Mouse (Mus musculus) kidney, adult 8-10 months (tissue): Measurements from ENCODE around the gene Pou2f2.

ENCODE experiments used
- DNase-seq, 2 experiments: peaks; one replicate each; pipeline ENCODE4 v3.0.0; 2022

Pou2f2 gene

GRCm38 (mm10) chr7:25179606-25180161 lies at the start of gene Pou2f2:
Pou2f2 (minus strand) TSS chr7:25179726.
- peak; percentile 14 to 32 for DNase-seq

GRCm38 (mm10) chr7:25227523-25228300 lies 48.2 kb upstream of the Pou2f2 start:
- DNase-seq: peak; percentile 61 to 72

GRCm38 (mm10) chr7:25222275-25222967 lies 42.9 kb upstream of the Pou2f2 start:
- no peak for DNase-seq

- peak; percentile 98 for DNase-seq
Observed at GRCm38 (mm10) chr7:25221102-25221883, 41.8 kb upstream of the Pou2f2 start, which contains the start of gene Zfp526. Zfp526 (plus strand) TSS chr7:25221425.

- peak; percentile 68 to 72 for DNase-seq
Observed at GRCm38 (mm10) chr7:25220457-25221101, 41.1 kb upstream of the Pou2f2 start, which contains the start of gene Dedd2. Dedd2 (minus strand) TSS chr7:25220615.

GRCm38 (mm10) chr7:25219756-25220456 lies 40.4 kb upstream of the Pou2f2 start:
- peak; percentile 97 for DNase-seq

- peak in 1 of 2 experiments; percentile 36 for DNase-seq
Observed at GRCm38 (mm10) chr7:25219416-25219750, 39.9 kb upstream of the Pou2f2 start.

GRCm38 (mm10) chr7:25218705-25219415 lies 39.3 kb upstream of the Pou2f2 start:
- peak; percentile 41 to 42 for DNase-seq

GRCm38 (mm10) chr7:25217653-25218395 lies 38.3 kb upstream of the Pou2f2 start:
- DNase-seq: peak; percentile 44 to 52

GRCm38 (mm10) chr7:25214172-25214571 lies 34.6 kb upstream of the Pou2f2 start:
- no peak for DNase-seq

- DNase-seq: no peak
Observed at GRCm38 (mm10) chr7:25213099-25213498, 33.6 kb upstream of the Pou2f2 start.

- no peak for DNase-seq
Observed at GRCm38 (mm10) chr7:25210482-25210881, 31.0 kb upstream of the Pou2f2 start.

GRCm38 (mm10) chr7:25209161-25209622 lies 29.7 kb upstream of the Pou2f2 start:
- no peak for DNase-seq

GRCm38 (mm10) chr7:25206094-25206830 lies 26.7 kb upstream of the Pou2f2 start:
- DNase-seq: no peak

- DNase-seq: no peak
Observed at GRCm38 (mm10) chr7:25205355-25206093, 26.0 kb upstream of the Pou2f2 start.

GRCm38 (mm10) chr7:25203624-25204023 lies 24.1 kb upstream of the Pou2f2 start:
- no peak for DNase-seq

GRCm38 (mm10) chr7:25197384-25198018 lies 18.0 kb upstream of the Pou2f2 start:
- peak in 1 of 2 experiments; percentile 18 for DNase-seq

GRCm38 (mm10) chr7:25196107-25196506 lies 16.6 kb upstream of the Pou2f2 start:
- DNase-seq: no peak
